Mouse (Mus musculus) subcutaneous adipose tissue, adult 2 months (tissue): ENCODE data around the gene Gpbp1l1. TPM values are rescaled to one million over a fixed set of nuclear protein-coding genes. Genes with fewer than 3 reads are reported as not detected.

Experiments
- polyA plus RNA-seq: library from polyadenylated mRNA; depleted of rRNA; stranded (reverse); fragments of >200 nt; gene quantifications from 2 replicates; pipeline ENCODE4 v1.2.3, GENCODE M21; 2012; ENCODE audit warnings: low replicate concordance; rRNA removed

Gene Gpbp1l1
- polyA plus RNA-seq = 51.2 and 60.9 TPM in 2 replicates

DNA sequence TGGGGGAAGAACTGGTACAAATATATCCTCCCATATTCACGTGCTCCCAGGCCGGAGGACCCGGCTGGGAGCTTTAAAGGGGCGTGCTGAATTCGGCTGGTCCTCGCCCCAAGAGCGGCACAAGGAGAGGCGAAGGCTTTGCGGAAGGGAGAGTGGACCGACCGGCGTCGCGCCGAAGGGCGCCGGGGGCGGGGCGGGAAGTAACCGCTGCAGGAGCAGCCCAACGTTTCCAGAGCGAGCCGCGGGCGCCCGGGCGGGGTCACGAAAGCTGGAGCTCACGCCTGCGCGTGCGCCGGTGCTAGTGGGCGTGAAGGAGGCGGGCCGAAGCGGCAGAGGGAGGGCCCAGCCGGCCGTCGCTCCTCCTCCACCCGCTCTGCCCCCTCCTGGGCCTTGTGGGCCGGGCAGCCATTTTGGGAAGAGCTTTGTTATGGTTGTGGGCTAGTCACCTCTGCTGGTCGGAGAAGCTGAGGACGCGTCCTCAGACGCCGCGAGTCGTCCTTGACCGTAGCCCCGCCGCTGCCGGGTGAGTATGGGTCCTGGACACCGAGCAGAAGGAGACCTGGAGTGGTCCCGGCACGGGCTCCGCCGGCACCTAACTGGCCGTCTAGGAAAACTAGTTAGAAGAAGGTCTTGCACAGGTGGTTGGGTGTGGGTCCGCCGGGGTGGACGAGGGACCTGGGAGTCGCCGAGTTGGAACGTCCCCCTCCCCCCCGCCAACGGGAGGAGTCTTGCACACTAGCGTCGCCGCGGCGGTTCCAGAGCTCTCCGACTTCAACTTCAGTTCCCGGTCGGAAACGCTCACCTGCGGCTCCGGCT, at the start of gene Gpbp1l1:
Gene Gpbp1l1 (plus strand): TSS at position 353 of the 816 bp plus-strand sequence.

GRCm38 (mm10) chr4:116555413-116556300, 1.8 kb upstream of the Gpbp1l1 start, which contains the start of gene Tmem69:
Tmem69 (minus strand) TSS chr4:116555936.

GRCm38 (mm10) chr4:116596379-116596778, 38.9 kb downstream of the Gpbp1l1 start, which contains the start of gene Ccdc17:
Ccdc17 (plus strand) TSS chr4:116596654.

DNA sequence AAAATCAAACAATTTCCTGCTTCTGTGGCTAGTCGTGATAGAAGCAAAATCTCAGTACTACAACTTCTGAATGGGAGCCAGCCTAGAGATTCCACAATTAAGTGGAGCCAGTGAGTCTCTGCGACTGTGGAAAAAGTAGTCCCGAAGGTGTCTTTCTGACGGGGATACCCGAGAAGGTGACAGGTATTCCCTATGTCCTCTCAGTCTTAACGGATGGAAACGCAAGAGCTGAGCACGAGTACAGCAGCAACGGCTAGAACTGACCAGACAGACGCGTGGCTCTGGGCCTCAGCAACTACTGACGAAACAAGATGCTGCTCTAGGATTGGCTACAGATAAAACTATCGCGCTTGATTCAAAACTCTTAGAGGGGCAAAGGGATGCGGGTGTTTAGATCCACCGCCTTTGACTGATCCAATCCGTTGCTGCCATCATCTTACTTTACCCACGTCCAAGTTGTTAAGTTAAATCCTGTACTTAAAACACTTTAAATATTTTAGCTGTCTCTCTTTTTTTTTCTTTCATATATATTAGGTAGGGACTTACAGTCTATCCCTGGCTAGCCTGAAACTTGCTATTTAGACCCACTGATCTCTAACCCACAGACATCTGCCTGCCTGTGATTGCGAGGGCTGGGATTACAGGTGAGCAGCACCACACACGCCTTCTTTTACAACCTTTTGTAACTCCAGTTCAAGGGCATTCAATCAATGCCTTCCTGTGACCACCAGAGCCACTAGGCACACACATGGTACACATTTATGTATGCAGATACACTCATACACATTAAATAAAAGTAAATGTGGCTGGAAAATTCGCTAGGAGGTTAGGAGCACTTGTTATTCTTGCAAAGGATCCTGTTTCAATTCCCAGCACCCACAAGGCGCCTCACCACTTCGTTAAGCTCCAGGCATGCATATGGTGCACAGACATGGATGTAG, 70.5 kb downstream of the Gpbp1l1 start, which contains the start of gene Nasp:
Gene Nasp (minus strand): TSS at position 220 of the 941 bp plus-strand sequence.

Other genes with a start within 250 kb of the Gpbp1l1 start
- 46.6 and 72.9 TPM in 2 replicates for gene Mast2, start 93.5 kb upstream of the Gpbp1l1 start, polyA plus RNA-seq
- 3.8 and 4.1 TPM in 2 replicates for gene Ipp, start 50.1 kb upstream of the Gpbp1l1 start, polyA plus RNA-seq
- gene Tmem69, start 1.7 kb upstream of the Gpbp1l1 start, polyA plus RNA-seq = 7.0 and 8.5 TPM in 2 replicates
- 8.5 and 14.9 TPM in 2 replicates for gene Ccdc17, start 39.0 kb downstream of the Gpbp1l1 start, polyA plus RNA-seq
- gene Nasp, start 70.3 kb downstream of the Gpbp1l1 start, polyA plus RNA-seq = 1.8 and 7.7 TPM in 2 replicates
- gene Akr1a1, start 94.0 kb downstream of the Gpbp1l1 start, polyA plus RNA-seq = 756 and 760 TPM in 2 replicates
- 206 and 234 TPM in 2 replicates for gene Prdx1, start 127.9 kb downstream of the Gpbp1l1 start, polyA plus RNA-seq
- gene Mmachc, start 150.7 kb downstream of the Gpbp1l1 start, polyA plus RNA-seq = 23.9 and 35.4 TPM in 2 replicates
- gene Ccdc163, start 150.9 kb downstream of the Gpbp1l1 start, polyA plus RNA-seq = 21.5 and 47.7 TPM in 2 replicates
- 3.4 and 4.5 TPM in 2 replicates for gene Tesk2, start 163.3 kb downstream of the Gpbp1l1 start, polyA plus RNA-seq
- gene Toe1, start 250.0 kb downstream of the Gpbp1l1 start, polyA plus RNA-seq = 22.5 and 36.4 TPM in 2 replicates